Mouse (Mus musculus): ENCODE data around the gene Ipo13. TPM values are rescaled to one million over a fixed set of nuclear protein-coding genes. Genes with fewer than 3 reads are reported as not detected.

The Ipo13 gene
- 100 to 1,000 TPM; 267 to 281 TPM for total RNA-seq (2021)
- long read RNA-seq, experiment 1, transcript Ipo13-201 (20 exons, 3,595 nt) = major isoform, 228 of 306 reads
- long read RNA-seq, experiment 1, partial matches to known transcripts = 35 of 306 reads
- long read RNA-seq, experiment 1, other reads (novel, unspliced or antisense) = 40 of 306 reads
- long read RNA-seq, experiment 2, transcript Ipo13-201 (20 exons, 3,595 nt) = major isoform, 274 of 351 reads
- long read RNA-seq, experiment 2, partial matches to known transcripts = 39 of 351 reads
- long read RNA-seq, experiment 2, other reads (novel, unspliced or antisense) = 38 of 351 reads

GRCm38 (mm10) chr4:117914591-117915442 is at the start of gene Ipo13:
Gene Ipo13, minus strand, starts transcription at chr4:117914999.
- intact Hi-C loops (cut with DNase I) = loop anchor here (2.0 kb wide), 1 partner anchor 80 kb away; the partner anchor contains the start of gene Slc6a9
- TF ChIP-seq CTCF (IDR thresholded peaks at IDR 0.05) = peak; percentile 22; the same call in 1 of the 2 replicates
- Histone ChIP-seq H3K27ac (peak within 1 kb of the TSS; percentile 98), H3K4me3 (peak within 1 kb of the TSS; percentile 95)
- peak; percentile 94 for DNase-seq

GRCm38 (mm10) chr4:117957492-117957891 is 42.7 kb upstream of the Ipo13 start:
- H3K27ac ChIP-seq = no peak overlapping the region
- intact Hi-C loops (cut with DNase I) = no loop called here
- no peak for DNase-seq
- H3K4me3 ChIP-seq = no peak overlapping the region
- TF ChIP-seq CTCF (IDR thresholded peaks at IDR 0.05) = no peak

- intact Hi-C loops (cut with DNase I) = no loop called here
- DNase-seq = no peak
Observed at GRCm38 (mm10) chr4:117947493-117947892, 32.7 kb upstream of the Ipo13 start.

GRCm38 (mm10) chr4:117946639-117947305 is 32.0 kb upstream of the Ipo13 start:
- no peak overlapping the region for H3K4me3 ChIP-seq
- TF ChIP-seq CTCF (IDR thresholded peaks at IDR 0.05) = no peak
- peak; percentile 46 for DNase-seq
- intact Hi-C loops (cut with DNase I) = no loop called here
- H3K27ac ChIP-seq = peak overlapping the region; percentile 40; the same call in 1 of the 2 replicates

More at GRCm38 (mm10) chr4:117947493-117947892, 32.7 kb upstream of the Ipo13 start:
- no peak overlapping the region for H3K4me3 ChIP-seq
- no peak for TF ChIP-seq CTCF (IDR thresholded peaks at IDR 0.05)
- H3K27ac ChIP-seq = peak overlapping the region; percentile 40; the same call in 1 of the 2 replicates

GRCm38 (mm10) chr4:117943317-117943716 is 28.5 kb upstream of the Ipo13 start:
- Histone ChIP-seq H3K4me3 (no peak overlapping the region), H3K27ac (no peak overlapping the region)
- no peak for DNase-seq
- no peak for TF ChIP-seq CTCF (IDR thresholded peaks at IDR 0.05)
- intact Hi-C loops (cut with DNase I) = no loop called here

GRCm38 (mm10) chr4:117936964-117937363 is 22.2 kb upstream of the Ipo13 start:
- DNase-seq = no peak
- Histone ChIP-seq H3K4me3 (no peak overlapping the region), H3K27ac (no peak overlapping the region)
- intact Hi-C loops (cut with DNase I) = no loop called here
- TF ChIP-seq CTCF (IDR thresholded peaks at IDR 0.05) = peak; percentile 25; the same call in 1 of the 2 replicates

- no peak for DNase-seq
- no peak for TF ChIP-seq CTCF (IDR thresholded peaks at IDR 0.05)
- intact Hi-C loops (cut with DNase I) = loop anchor here (5.0 kb wide), 1 partner anchor 38 kb away; no protein-coding TSS in a partner anchor
- Histone ChIP-seq H3K27ac (no peak overlapping the region), H3K4me3 (no peak overlapping the region)
Observed at GRCm38 (mm10) chr4:117934081-117934480, 19.3 kb upstream of the Ipo13 start.

- no peak for DNase-seq
- intact Hi-C loops (cut with DNase I) = loop anchor here (5.0 kb wide), 1 partner anchor 39 kb away; no protein-coding TSS in a partner anchor
Observed at GRCm38 (mm10) chr4:117933248-117933647, 18.4 kb upstream of the Ipo13 start.

GRCm38 (mm10) chr4:117929391-117929881 is 14.6 kb upstream of the Ipo13 start, which contains the start of gene Artn:
Gene Artn, minus strand, starts transcription at chr4:117929763.
- Histone ChIP-seq H3K27ac (peak within 1 kb of the TSS; percentile 69), H3K4me3 (peak within 1 kb of the TSS; percentile 69)
- peak; percentile 77 for DNase-seq
- no peak for TF ChIP-seq CTCF (IDR thresholded peaks at IDR 0.05)
- intact Hi-C loops (cut with DNase I) = loop anchor here (5.0 to 10.0 kb wide), 2 partner anchors 63 to 365 kb away; partner anchors contain the start of gene Ptprf

More at GRCm38 (mm10) chr4:117933248-117933647, 18.4 kb upstream of the Ipo13 start:
- Histone ChIP-seq H3K4me3 (no peak overlapping the region), H3K27ac (no peak overlapping the region)
- TF ChIP-seq CTCF (IDR thresholded peaks at IDR 0.05) = no peak

- peak; percentile 71 for TF ChIP-seq CTCF (IDR thresholded peaks at IDR 0.05)
- Histone ChIP-seq H3K27ac (peak overlapping the region; percentile 69), H3K4me3 (peak overlapping the region; percentile 69)
Observed at GRCm38 (mm10) chr4:117928699-117929241, 14.0 kb upstream of the Ipo13 start.

GRCm38 (mm10) chr4:117928234-117928633 is 13.4 kb upstream of the Ipo13 start:
- intact Hi-C loops (cut with DNase I) = loop anchor here (1.0 to 10.0 kb wide), 3 partner anchors 64 to 367 kb away; partner anchors contain the start of gene Ptprf
- Histone ChIP-seq H3K27ac (no peak overlapping the region; the same call in 1 of the 2 replicates), H3K4me3 (no peak overlapping the region)
- peak; percentile 38 for DNase-seq
- TF ChIP-seq CTCF (IDR thresholded peaks at IDR 0.05) = peak; percentile 82

More at GRCm38 (mm10) chr4:117928699-117929241, 14.0 kb upstream of the Ipo13 start:
- intact Hi-C loops (cut with DNase I) = loop anchor here (1.0 to 10.0 kb wide), 3 partner anchors 64 to 366 kb away; partner anchors contain the start of gene Ptprf
- DNase-seq = peak; percentile 69

All from gastrocnemius, adult 2 months (tissue).